Comparison of ENCODE assay signal across 8 mouse cellular contexts in genomic region chr7:16859902-16860651, GRCm38 (mm10). TPM values are rescaled to one million over a fixed set of nuclear protein-coding genes. Genes with fewer than 3 reads are reported as not detected.
A peak's percentile ranks its signal among the peaks of the same experiment; 100 is the strongest.
DNase-seq lines count a peak whose midpoint lies in the region; ATAC-seq and TF ChIP-seq lines count a peak whose summit lies in the region.

No protein-coding gene starts in this region.

- H3K36me3 ChIP-seq in forebrain, postnatal 0 days (ENCODE audit: insufficient read depth), result peaks cover 14% of the 10 kb centered on the region
- H3K36me3 ChIP-seq in forebrain, embryonic 16.5 days (ENCODE audit: control insufficient read depth, insufficient read depth), result peaks cover 7% of the 10 kb centered on the region

- intact Hi-C loops in gastrocnemius, postnatal 14 days (cut with DNase I; ENCODE audit: low total_unique reads), result loop anchor here (5.0 kb wide), 1 partner anchor 38 kb away; no protein-coding TSS in a partner anchor

- no peak for ATAC-seq in forebrain, postnatal 0 days
- no peak for ATAC-seq in forebrain, embryonic 16.5 days
- ATAC-seq in neutrophil, adult 5-6 weeks (ENCODE audit: extremely low read depth, insufficient number of reproducible peaks, low FRiP score, poor library complexity, severe bottlenecking), result peak; percentile 46; the same call in 1 of the 2 replicates

- TF ChIP-seq CTCF in forebrain, postnatal 0 days (IDR thresholded peaks at IDR 0.05; ENCODE audit: low read depth), result peak; percentile 80

- H3K4me2 ChIP-seq in forebrain, postnatal 0 days (ENCODE audit: low read depth), result no peak overlapping the region
- no peak overlapping the region for H3K4me2 ChIP-seq in forebrain, embryonic 16.5 days (ENCODE audit: low read length)

- H3K9me3 ChIP-seq in forebrain, postnatal 0 days (ENCODE audit: low read length), result no peaks in the 10 kb centered on the region
- no peaks in the 10 kb centered on the region for H3K9me3 ChIP-seq in forebrain, embryonic 16.5 days (ENCODE audit: control insufficient read depth, low read length)

- H3K4me3 ChIP-seq in forebrain, postnatal 0 days (ENCODE audit: low read depth, low read length), result no peak overlapping the region
- no peak overlapping the region for H3K4me3 ChIP-seq in forebrain, embryonic 16.5 days (replicated peaks; ENCODE audit: low read length)

- H3K27me3 ChIP-seq in forebrain, postnatal 0 days (ENCODE audit: insufficient read depth, low read length), result no peaks in the 10 kb centered on the region
- no peaks in the 10 kb centered on the region for H3K27me3 ChIP-seq in forebrain, embryonic 16.5 days (replicated peaks; ENCODE audit: control insufficient read depth, insufficient read depth, low read length)

- 23% methylated on average over 5 of the region's 5 CpGs for WGBS in forebrain, postnatal 0 days
- 26% methylated on average over 5 of the region's 5 CpGs for WGBS in forebrain, embryonic 16.5 days

- H3K9ac ChIP-seq in forebrain, postnatal 0 days, result no peak overlapping the region
- H3K9ac ChIP-seq in forebrain, embryonic 16.5 days (replicated peaks; ENCODE audit: low read depth, low read length), result no peak overlapping the region

- peak; percentile 68 for DNase-seq in forebrain, postnatal 0 days
- peak; percentile 64 for DNase-seq in right cerebral cortex, postnatal 14 days
- DNase-seq in right cerebral cortex, postnatal 36 days (ENCODE audit: low spot score in 2 of 2), result no peak
- DNase-seq in cerebellum, adult 8-10 months, result peak; percentile 69
- DNase-seq in kidney, postnatal 14 days, result peak; percentile 48
- no peak for DNase-seq in gastrocnemius, postnatal 14 days

- no peak overlapping the region for H3K27ac ChIP-seq in forebrain, postnatal 0 days (ENCODE audit: low read depth, low read length)
- H3K27ac ChIP-seq in forebrain, embryonic 16.5 days (ENCODE audit: low read length), result no peak overlapping the region

- no peaks in the 10 kb centered on the region for H3K4me1 ChIP-seq in forebrain, postnatal 0 days (ENCODE audit: insufficient read depth)
- no peaks in the 10 kb centered on the region for H3K4me1 ChIP-seq in forebrain, embryonic 16.5 days (replicated peaks; ENCODE audit: control insufficient read depth, insufficient read depth, low read length)

RNA-seq across cellular contexts. Expression of gene Dact3, which starts 15.0 kb away (rescaled TPM):
- total RNA-seq in forebrain, postnatal 0 days (2014; rRNA removed), result 69.0 and 70.3 TPM in 2 replicates
- 7.8 and 8.6 TPM in 2 replicates for polyA plus RNA-seq in forebrain, postnatal 0 days (2015; fragmentation: Nextera tagmentation; extraction: Ambion mirVana)
- polyA plus RNA-seq in forebrain, embryonic 16.5 days (2015; fragmentation: Nextera tagmentation; extraction: Ambion mirVana), result 2.1 and 2.6 TPM in 2 replicates
- 0.12 TPM in 1 of 2 replicates, not detected in the other for total RNA-seq in neutrophil, adult 5-6 weeks (2017)
- total RNA-seq in gastrocnemius, postnatal 14 days (2021), result 1 to 10 TPM; 3.9 to 7.1 TPM

RNA-seq across cellular contexts. Expression of gene Prkd2, which starts 17.4 kb away (rescaled TPM):
- total RNA-seq in forebrain, postnatal 0 days (2014; rRNA removed), result 2.9 and 3.9 TPM in 2 replicates
- 2.7 and 4.0 TPM in 2 replicates for polyA plus RNA-seq in forebrain, postnatal 0 days (2015; fragmentation: Nextera tagmentation; extraction: Ambion mirVana)
- 6.6 TPM in 2 replicates for polyA plus RNA-seq in forebrain, embryonic 16.5 days (2015; fragmentation: Nextera tagmentation; extraction: Ambion mirVana)
- 108 and 122 TPM in 2 replicates for total RNA-seq in neutrophil, adult 5-6 weeks (2017)
- total RNA-seq in gastrocnemius, postnatal 14 days (2021), result 10 to 100 TPM in 1 of 2 experiments, 1 to 10 TPM in 1; 8.5 to 11.8 TPM

RNA-seq across cellular contexts. Expression of gene Gng8, which starts 31.5 kb away (rescaled TPM):
- not detected in 2 replicates for total RNA-seq in forebrain, postnatal 0 days (2014; rRNA removed)
- 9.3 and 16.4 TPM in 2 replicates for polyA plus RNA-seq in forebrain, postnatal 0 days (2015; fragmentation: Nextera tagmentation; extraction: Ambion mirVana)
- 1.9 and 4.5 TPM in 2 replicates for polyA plus RNA-seq in forebrain, embryonic 16.5 days (2015; fragmentation: Nextera tagmentation; extraction: Ambion mirVana)
- not detected in 2 replicates for total RNA-seq in neutrophil, adult 5-6 weeks (2017)
- total RNA-seq in gastrocnemius, postnatal 14 days (2021), result under 1 TPM; 0.47 to 0.66 TPM

RNA-seq across cellular contexts. Expression of gene Fkrp, which starts 43.5 kb away (rescaled TPM):
- total RNA-seq in forebrain, postnatal 0 days (2014; rRNA removed), result 40.0 and 54.6 TPM in 2 replicates
- 31.7 and 37.8 TPM in 2 replicates for polyA plus RNA-seq in forebrain, postnatal 0 days (2015; fragmentation: Nextera tagmentation; extraction: Ambion mirVana)
- polyA plus RNA-seq in forebrain, embryonic 16.5 days (2015; fragmentation: Nextera tagmentation; extraction: Ambion mirVana), result 23.1 and 29.0 TPM in 2 replicates
- 14.2 and 14.3 TPM in 2 replicates for total RNA-seq in neutrophil, adult 5-6 weeks (2017)
- total RNA-seq in gastrocnemius, postnatal 14 days (2021), result 10 to 100 TPM; 24.2 to 25.8 TPM

RNA-seq across cellular contexts. Expression of gene Strn4, which starts 44.4 kb away (rescaled TPM):
- total RNA-seq in forebrain, postnatal 0 days (2014; rRNA removed), result 240 and 243 TPM in 2 replicates
- polyA plus RNA-seq in forebrain, postnatal 0 days (2015; fragmentation: Nextera tagmentation; extraction: Ambion mirVana), result 168 and 169 TPM in 2 replicates
- 189 and 204 TPM in 2 replicates for polyA plus RNA-seq in forebrain, embryonic 16.5 days (2015; fragmentation: Nextera tagmentation; extraction: Ambion mirVana)
- 105 and 107 TPM in 2 replicates for total RNA-seq in neutrophil, adult 5-6 weeks (2017)
- 10 to 100 TPM; 22.6 to 29.3 TPM for total RNA-seq in gastrocnemius, postnatal 14 days (2021)

Comparison
In these comparisons a context has a peak if more than half of its experiments do, and no peak if none do; other contexts are left out.
1. DNase-seq: peak in forebrain, postnatal 0 days (single experiment), right cerebral cortex, postnatal 14 days (single experiment), cerebellum, adult 8-10 months (single experiment) and kidney, postnatal 14 days (single experiment); none in right cerebral cortex, postnatal 36 days (0 of 2) and gastrocnemius, postnatal 14 days (single experiment).